Mouse (Mus musculus) R1 (cell line): Measurements from ENCODE around the gene Fbxl19.
A peak's percentile ranks its signal among the peaks of the same experiment; 100 is the strongest.

ENCODE experiments used
- DNase-seq: peaks from one replicate; pipeline ENCODE4 v3.0.0-alpha.2; 2018; ENCODE audit warnings: low read depth, low spot score

The Fbxl19 gene

DNA sequence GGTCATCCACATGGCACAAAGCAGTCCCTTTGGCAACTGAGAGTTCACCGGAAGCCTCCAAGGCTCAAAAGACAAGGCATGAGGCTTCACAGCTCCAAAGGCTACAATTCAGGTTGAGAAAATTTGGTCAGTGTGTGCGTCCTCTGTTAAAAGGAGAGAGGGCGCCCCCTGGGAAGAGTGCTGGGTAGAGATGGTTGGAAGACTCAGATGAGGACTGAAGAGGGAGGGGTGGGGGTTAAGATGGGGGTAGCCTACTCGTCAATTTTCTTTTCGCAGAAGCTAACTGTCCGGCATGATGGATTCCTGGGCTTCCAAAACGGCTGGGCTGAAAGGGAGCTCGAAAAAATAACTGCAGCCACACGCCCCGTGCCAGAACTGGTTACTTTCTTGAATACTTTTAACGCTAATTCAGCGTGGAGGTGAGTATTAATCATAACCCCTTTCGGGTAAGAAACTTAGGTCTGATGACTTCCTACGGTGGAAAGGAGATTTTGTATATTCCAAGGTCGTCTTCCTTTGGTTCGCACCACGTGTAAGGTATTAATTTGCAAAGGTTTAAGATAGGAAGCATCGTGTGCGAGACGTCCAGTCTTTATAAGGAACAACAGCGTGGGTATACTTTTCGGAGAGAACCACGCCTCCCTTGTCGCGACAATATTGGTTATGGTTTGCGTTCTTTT, at the start of gene Fbxl19:
TSS of gene Fbxl19 (plus strand) at position 178 of the 680 bp plus-strand sequence.
- peak; percentile 88 for DNase-seq

DNA sequence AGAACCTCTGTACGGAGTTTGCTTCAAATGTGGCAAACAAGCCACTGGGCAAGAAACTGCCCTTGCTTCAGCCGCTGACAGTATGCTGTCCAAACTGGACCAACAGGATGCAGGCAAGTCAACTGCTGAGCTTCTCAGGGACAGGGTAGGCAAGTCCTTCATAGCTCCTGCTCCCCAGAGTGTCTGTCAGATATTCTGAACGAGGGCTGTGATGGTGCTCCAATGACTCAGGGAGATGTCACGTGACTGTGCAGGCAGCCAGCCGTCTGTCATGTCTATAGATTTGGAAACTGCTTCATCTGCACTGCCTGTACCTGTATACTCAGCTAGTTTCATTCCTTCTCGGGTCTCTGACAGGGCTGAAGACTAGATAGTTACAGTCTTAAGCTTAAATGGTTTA, 45.4 kb upstream of the Fbxl19 start:
- DNase-seq: no peak

- no peak for DNase-seq
Observed at GRCm38 (mm10) chr7:127700712-127701331, 43.5 kb upstream of the Fbxl19 start.

DNA sequence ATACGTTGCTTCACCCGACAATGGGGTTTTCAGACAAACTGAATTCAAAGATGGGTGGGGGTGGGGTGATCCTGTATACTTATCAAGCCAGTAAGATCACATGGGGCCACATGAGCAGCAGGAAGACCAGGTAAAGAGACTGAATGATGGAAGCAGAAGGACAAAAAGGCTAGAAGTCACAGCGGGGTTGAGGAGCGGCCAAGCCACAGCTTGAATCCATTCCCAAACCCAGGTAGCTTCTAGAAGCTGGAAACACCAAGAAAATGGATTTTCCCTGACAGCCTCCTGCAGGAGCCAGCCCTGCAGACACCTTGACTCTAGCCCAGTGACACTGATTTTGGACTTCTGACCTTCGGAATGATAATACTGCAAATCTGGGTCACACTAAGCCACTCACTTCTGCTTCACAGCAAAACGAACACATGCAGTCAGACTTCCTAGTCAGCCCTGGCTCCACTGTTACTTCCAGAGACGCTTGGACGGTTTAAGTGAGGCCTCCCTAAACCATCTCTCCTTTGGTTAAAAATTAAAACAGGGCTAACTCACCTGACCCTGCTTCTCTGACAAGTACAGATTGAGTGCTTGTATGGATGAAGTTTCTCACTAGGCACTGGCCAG, 40.7 kb upstream of the Fbxl19 start:
- no peak for DNase-seq

GRCm38 (mm10) chr7:127704598-127704997, 39.7 kb upstream of the Fbxl19 start:
- DNase-seq: no peak

DNA sequence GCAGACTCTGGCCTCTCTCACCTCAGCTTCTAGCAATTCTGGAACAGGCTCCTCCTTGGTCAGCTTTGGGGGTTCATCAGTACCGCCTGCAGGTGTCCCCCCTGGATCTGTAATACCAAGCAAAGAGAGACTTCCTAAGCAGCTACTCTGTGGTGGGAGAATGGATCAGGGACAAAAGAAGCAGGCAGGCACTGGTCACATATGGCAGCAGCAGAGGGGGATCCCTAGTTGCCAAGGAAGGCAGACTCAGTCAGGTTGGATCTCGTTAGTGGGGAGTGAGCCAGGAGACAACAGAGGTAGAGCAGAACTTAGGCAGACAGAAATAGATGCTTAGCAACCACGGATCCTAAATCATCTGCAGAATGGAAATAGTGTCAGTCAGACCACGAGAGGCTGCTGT, 38.6 kb upstream of the Fbxl19 start:
- no peak for DNase-seq

DNA sequence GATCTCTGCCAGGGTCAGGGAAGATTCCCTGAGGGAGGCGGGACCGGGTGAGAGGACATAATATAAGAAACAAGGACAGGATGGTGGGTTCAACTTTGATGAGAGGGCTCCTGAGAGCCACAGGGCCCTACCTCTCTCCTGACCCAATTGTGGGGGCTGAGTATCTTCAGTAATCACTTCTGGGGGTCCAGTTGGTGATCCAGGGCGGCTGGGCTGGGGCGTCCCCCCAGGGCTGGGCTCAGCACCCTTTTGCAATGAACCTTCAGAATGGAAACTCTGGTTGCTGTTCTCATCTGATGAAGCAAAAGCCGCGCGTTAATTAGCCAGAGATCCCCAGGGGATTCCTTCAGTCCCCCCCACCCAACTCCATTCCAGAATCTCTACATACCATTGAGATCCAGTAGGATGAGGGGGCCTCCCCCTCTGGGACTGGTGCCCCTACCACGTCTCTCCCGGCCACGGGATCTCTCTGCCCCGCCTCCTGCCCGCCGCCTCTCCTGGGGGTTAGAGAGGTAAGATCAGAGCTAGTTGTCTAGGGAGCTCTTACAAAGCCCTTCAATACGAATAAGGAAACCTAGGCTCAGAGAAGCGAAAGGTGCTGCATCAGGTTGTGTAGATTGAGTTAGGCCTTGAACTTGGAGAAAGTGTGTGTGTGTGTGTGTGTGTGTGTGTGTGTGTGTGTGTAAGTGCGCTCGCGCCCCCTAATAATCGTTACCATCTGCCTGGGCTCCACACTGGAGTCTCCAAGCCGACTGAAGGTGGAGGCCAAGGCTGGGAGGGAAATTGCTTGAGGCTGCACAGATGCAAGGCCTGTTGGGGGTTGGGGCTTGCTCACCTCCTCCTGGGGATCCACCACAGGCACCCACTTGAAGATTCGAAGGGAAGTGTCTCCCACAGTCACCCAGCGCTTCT, 37.0 kb upstream of the Fbxl19 start:
- DNase-seq: peak; percentile 26

DNA sequence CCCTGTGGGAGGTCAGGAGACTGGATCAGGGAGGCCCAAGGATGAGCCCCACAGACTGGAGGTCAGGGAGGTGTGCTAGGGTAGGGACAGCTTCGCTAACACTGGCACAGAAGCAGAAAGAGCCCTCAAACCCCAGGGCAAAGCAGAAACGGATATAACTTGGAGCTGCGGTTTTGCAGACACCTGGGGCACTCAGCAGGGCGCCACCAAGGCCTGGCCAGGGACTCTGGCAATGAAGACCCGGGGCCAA, 36.5 kb upstream of the Fbxl19 start:
- DNase-seq: no peak

GRCm38 (mm10) chr7:127708207-127709078, 35.9 kb upstream of the Fbxl19 start, which contains the start of gene Bcl7c:
Bcl7c (minus strand) TSS chr7:127708933.
- peak; percentile 97 for DNase-seq

GRCm38 (mm10) chr7:127709261-127709979, 34.9 kb upstream of the Fbxl19 start:
- DNase-seq: no peak

DNA sequence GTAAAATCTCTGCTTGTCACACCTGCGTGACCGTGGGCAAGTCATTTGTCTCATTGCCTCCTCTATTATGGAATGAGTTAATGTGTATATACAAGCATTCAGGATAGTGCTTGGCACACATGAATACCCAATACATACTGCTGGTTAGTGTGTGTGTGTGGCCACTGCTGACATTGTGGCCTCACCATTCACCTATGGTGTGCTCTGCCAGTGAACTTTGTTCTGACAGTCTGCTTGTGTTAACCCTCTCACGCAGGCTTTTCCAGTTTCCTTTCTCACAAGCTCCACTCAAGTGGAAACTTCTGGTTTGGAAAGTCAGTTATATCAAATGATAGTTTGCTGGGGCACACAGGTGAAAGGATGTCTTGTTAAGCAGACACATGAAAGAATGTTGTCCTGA, 33.3 kb upstream of the Fbxl19 start:
- no peak for DNase-seq

- no peak for DNase-seq
Observed at GRCm38 (mm10) chr7:127711456-127711855, 32.9 kb upstream of the Fbxl19 start.

DNA sequence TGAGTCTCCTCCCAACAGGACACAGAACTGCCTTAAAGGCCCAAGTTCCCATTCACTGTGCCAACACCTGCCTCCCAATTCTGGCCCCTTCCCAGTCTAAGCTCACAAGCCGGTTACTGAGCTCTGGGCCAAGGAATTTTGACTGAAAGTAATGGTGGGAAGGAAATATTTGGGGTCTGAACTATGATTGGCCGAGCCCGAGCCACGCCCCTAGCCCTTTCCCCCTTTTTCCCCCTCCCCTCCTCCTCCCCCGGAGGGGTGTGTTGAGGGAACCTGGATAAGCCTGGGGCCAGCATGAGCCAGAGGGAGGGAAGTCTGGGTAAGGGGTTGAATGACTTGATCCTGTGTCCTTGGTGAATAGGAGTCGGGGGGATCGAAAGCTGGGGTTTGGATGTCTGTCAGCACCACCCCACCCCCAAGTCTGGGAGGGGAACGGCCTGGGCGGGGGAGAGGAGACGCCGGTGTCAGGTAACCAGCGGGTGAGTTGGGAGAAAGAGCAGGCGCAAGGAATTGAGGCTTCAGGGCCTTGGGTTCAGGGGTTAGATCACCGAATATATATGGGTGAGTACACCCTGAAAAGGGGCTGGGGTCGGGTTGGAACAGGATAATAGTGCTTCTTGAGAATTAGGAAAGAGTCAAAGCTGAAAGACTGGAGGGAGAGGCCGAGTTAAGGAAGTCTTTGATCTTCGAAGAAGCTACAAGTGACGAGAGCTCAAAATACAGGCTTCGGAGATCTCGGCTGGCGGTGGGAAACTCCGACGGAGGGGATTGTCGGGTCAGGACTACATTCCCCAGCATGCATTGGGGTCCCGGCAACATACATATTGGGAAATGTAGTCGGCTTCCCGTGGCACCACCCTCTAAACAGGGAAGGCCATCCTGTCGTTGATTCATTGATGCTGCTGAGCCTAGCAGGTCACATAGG, 31.6 kb upstream of the Fbxl19 start, which contains the start of gene Ctf1:
TSS of gene Ctf1 (plus strand) at position 276 of the 925 bp plus-strand sequence.
- DNase-seq: peak; percentile 93

DNA sequence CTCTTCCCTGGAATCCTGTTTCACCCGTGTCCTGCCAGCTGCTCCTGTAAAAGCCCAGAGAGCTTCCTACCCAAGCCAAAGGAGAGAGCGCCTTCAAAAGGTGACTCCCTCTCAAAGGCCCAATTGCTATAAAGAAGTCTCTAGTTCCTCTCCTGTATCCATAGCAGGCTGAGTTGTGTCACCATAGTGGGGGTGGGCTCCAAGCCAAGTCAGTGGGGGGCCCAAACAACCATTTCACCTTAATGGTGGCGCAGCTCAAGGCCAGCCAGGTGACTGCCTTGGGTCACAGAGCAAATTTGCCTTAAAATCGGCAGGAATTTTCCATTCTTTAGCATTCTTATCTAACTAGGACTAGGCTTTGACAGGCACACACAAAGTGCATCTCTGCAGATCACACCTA, 29.5 kb upstream of the Fbxl19 start:
- no peak for DNase-seq

DNA sequence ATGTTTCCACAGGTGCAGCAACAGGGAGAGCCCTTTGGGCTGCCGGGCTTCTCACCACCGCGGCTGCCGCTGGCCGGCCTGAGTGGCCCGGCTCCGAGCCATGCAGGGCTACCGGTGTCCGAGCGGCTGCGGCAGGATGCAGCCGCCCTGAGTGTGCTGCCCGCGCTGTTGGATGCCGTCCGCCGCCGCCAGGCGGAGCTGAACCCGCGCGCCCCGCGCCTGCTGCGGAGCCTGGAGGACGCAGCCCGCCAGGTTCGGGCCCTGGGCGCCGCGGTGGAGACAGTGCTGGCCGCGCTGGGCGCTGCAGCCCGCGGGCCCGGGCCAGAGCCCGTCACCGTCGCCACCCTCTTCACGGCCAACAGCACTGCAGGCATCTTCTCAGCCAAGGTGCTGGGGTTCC, 27.4 kb upstream of the Fbxl19 start:
- peak; percentile 39 for DNase-seq

GRCm38 (mm10) chr7:127718339-127718738, 26.0 kb upstream of the Fbxl19 start:
- no peak for DNase-seq

DNA sequence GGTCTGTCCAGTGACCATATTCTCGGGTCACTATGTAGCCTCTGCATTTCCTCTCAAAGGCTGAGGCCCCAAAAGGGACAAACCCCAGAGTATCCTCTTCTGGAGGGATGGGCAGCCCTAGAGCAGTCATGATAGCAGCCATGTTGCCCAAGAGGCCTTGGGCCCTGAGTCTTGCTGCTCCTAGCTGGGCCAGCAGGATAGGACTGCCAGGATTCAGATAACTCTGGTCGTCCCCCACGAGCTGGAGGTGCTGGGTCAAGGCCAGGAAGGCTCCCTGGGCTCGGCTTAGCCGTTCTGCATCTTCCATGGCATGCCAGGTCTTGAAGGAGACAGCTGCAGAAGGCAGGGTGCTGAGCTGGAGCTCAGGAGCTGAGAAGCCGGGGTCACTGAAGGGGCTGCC, 25.1 kb upstream of the Fbxl19 start:
- DNase-seq: no peak

- DNase-seq: no peak
Observed at GRCm38 (mm10) chr7:127725490-127725889, 18.9 kb upstream of the Fbxl19 start.

DNA sequence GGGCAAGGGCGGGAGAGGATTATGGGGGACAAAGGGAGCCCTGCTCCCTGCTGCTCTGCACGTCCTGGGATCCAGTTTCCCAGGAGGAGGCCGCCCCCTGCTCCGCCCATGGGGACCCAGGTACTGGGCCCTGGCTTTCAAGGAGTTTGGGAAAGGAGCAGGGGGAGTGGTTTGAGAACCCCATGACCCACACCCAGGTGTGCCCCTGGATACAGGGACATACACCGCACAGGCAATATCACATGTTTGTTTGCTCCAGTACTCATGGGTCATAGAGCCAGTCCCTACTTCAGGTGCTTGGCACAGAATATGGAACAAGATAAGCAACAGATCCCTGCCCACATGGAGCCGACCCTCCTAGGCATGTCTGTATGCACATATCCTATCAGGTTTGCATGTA, 18.4 kb upstream of the Fbxl19 start:
- no peak for DNase-seq
